Mouse (Mus musculus) thymus, postnatal 4 days (tissue): ENCODE results near the gene Prl2a1.
"Not testable (repeated sequence)": the region's sequence is repeated elsewhere in the genome, so short reads cannot be mapped to it uniquely, and the experiment has no call there.

Source experiments
- DNase-seq: peaks from one replicate; pipeline ENCODE4 v3.0.0; 2021

Prl2a1 gene

DNA sequence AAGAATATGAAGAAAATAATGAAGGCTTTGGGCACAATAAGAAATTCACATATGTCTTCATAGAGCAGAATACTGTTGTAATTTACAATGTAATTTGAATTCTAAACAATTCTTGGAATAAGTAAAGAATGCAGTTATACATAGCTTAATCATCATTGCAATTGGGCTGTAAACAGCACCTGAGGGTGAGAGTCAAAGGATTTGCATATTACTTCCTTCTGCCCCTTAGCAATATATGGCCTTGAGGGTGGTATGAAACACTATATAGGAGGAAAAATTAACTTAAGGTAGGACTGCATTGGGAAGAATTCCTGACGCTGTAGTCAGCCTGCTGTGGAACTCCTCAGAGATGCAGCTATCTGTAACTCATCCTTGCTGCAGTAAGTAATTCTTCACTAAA lies at the start of gene Prl2a1:
Prl2a1 (plus strand) TSS at position 301 of the 400 bp plus-strand sequence.
- DNase-seq = no peak

DNA sequence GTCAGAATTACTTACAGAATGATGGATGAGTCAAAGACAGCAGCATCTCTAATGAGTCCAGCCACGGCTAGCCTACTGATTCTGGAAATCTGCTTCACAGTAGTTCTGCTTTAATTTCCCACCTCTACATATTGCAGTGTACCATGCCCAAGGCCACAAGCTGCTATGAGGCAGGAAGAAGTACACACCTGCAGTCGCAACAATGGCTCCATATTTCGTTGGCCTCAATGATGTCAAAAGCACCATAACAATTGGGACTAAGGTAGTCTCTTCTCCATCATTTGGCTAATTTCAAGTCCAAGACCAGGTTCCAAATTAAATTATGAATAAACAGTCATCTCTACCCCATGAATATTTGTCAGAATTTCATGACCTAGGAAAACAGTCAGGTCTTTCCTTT lies 20.8 kb upstream of the Prl2a1 start, which contains the start of gene Prl7c1:
Prl7c1 (minus strand) TSS at position 101 of the 400 bp plus-strand sequence.
- DNase-seq = not testable (repeated sequence)

DNA sequence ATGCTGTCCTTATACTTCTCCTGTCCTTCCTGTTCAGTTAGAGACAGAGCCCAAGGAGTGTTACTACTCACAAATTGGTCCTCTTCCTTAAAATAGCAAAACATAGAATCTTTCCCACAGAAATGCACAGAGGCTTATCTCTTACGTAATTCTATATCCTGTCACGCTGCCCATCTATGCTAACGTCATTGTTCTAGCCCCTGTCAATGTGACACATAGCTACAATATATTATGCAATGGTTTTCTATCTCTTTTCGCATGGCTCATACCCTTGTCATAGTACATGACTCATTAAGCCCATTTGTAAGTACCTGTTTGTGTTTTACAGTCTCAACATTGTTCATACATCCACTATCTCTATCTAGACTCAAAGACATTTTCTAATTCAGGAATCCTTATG lies 2.2 kb upstream of the Prl2a1 start:
- no peak for DNase-seq

DNA sequence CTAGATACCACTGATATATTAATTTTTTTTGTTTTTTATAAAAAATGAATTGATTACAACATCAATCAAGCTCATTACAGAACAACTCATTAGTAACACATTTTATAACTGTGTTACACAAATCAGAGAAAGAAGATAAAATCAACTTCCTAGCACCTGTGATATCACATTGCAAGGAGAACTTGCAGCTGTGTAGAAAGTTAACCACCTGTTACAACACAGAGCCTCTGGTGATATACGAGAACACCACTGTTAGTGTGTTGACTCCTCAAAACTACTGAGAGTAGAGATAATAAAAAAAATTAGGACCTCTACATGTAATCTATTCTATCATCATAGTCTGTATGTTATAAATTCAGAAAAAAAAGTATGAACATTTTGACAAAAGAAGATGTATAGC lies 1.3 kb downstream of the Prl2a1 start:
- DNase-seq = no peak

DNA sequence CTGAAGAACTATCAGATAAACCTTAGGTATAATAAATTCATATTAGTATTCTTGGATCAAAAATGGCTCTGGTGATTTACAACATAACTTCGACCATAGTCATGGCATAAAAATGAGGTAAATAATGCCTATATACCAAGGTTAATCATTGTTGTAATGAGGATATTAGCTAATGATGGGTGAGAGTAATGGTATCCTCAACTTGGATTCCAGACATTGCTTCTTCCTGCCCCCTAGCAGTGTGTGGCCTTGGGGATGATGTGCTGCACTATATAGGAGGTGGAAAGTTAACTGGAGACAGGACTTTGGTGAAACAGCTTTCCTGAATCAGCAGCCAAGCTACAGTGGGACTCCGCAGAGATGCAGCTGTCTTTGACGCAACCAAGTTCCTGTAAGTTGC lies 47.6 kb downstream of the Prl2a1 start, which contains the start of gene Prl2c1:
Prl2c1 (plus strand) TSS at position 301 of the 400 bp plus-strand sequence.
- DNase-seq = no peak
